Mouse (Mus musculus): ENCODE data around the gene Gbx1. TPM values are rescaled to one million over a fixed set of nuclear protein-coding genes. Genes with fewer than 3 reads are reported as not detected.

Gene Gbx1
- total and polyA plus RNA-seq, 2 experiments from 2014 or later = 1.3 to 4.8 TPM

- H3K9ac ChIP-seq = no peak overlapping the region
- TF ChIP-seq CTCF (IDR thresholded peaks at IDR 0.05; ENCODE audit: low read depth) = no peak
- 3% methylated on average over 34 of the region's 34 CpGs for WGBS
- H3K4me3 ChIP-seq (ENCODE audit: low read depth, low read length) = peak overlapping the region; percentile 44
- no peaks in the 10 kb centered on the region for H3K36me3 ChIP-seq (ENCODE audit: insufficient read depth)
- H3K27me3 ChIP-seq (ENCODE audit: insufficient read depth, low read length) = peaks cover 64% of the 10 kb centered on the region
- no peak for DNase-seq
- peak overlapping the region; percentile 88 for H3K4me2 ChIP-seq (ENCODE audit: low read depth)
- H3K27ac ChIP-seq (ENCODE audit: low read depth, low read length) = no peak overlapping the region
- no peak for ATAC-seq
- no peaks in the 10 kb centered on the region for H3K9me3 ChIP-seq (ENCODE audit: low read length)
- H3K4me1 ChIP-seq (ENCODE audit: insufficient read depth) = no peaks in the 10 kb centered on the region
Observed at GRCm38 (mm10) chr5:24525360-24526189, 1.4 kb downstream of the Gbx1 start.

GRCm38 (mm10) chr5:24524522-24524921 is 2.5 kb downstream of the Gbx1 start:
- Histone ChIP-seq H3K27ac (ENCODE audit: low read depth, low read length) (no peak overlapping the region), H3K9ac (no peak overlapping the region), H3K4me1 (ENCODE audit: insufficient read depth) (no peaks in the 10 kb centered on the region), H3K27me3 (ENCODE audit: insufficient read depth, low read length) (peaks cover 61% of the 10 kb centered on the region), H3K4me2 (ENCODE audit: low read depth) (no peak overlapping the region), H3K9me3 (ENCODE audit: low read length) (no peaks in the 10 kb centered on the region), H3K36me3 (ENCODE audit: insufficient read depth) (no peaks in the 10 kb centered on the region), H3K4me3 (ENCODE audit: low read depth, low read length) (no peak overlapping the region)
- 17% methylated on average over 4 of the region's 4 CpGs for WGBS
- no peak for TF ChIP-seq CTCF (IDR thresholded peaks at IDR 0.05; ENCODE audit: low read depth)
- DNase-seq (no peak), ATAC-seq (no peak)

- ATAC-seq = no peak
- DNase-seq = no peak
- Histone ChIP-seq H3K9ac (no peak overlapping the region), H3K4me2 (ENCODE audit: low read depth) (no peak overlapping the region), H3K27me3 (ENCODE audit: insufficient read depth, low read length) (peaks cover 55% of the 10 kb centered on the region), H3K36me3 (ENCODE audit: insufficient read depth) (no peaks in the 10 kb centered on the region), H3K27ac (ENCODE audit: low read depth, low read length) (no peak overlapping the region), H3K4me3 (ENCODE audit: low read depth, low read length) (no peak overlapping the region), H3K4me1 (ENCODE audit: insufficient read depth) (no peaks in the 10 kb centered on the region), H3K9me3 (ENCODE audit: low read length) (no peaks in the 10 kb centered on the region)
- WGBS = 44% methylated on average over 8 of the region's 8 CpGs
- no peak for TF ChIP-seq CTCF (IDR thresholded peaks at IDR 0.05; ENCODE audit: low read depth)
Observed at GRCm38 (mm10) chr5:24523806-24524205, 3.2 kb downstream of the Gbx1 start.

- no peak for TF ChIP-seq CTCF (IDR thresholded peaks at IDR 0.05; ENCODE audit: low read depth)
- DNase-seq (no peak), ATAC-seq (no peak)
- no peaks in the 10 kb centered on the region for H3K36me3 ChIP-seq (ENCODE audit: insufficient read depth)
- H3K4me2 ChIP-seq (ENCODE audit: low read depth) = no peak overlapping the region
- H3K27ac ChIP-seq (ENCODE audit: low read depth, low read length) = no peak overlapping the region
- peaks cover 42% of the 10 kb centered on the region for H3K27me3 ChIP-seq (ENCODE audit: insufficient read depth, low read length)
- H3K4me3 ChIP-seq (ENCODE audit: low read depth, low read length) = no peak overlapping the region
- H3K9ac ChIP-seq = no peak overlapping the region
- no peaks in the 10 kb centered on the region for H3K4me1 ChIP-seq (ENCODE audit: insufficient read depth)
- WGBS = 70% methylated on average over 8 of the region's 8 CpGs
- H3K9me3 ChIP-seq (ENCODE audit: low read length) = no peaks in the 10 kb centered on the region
Observed at GRCm38 (mm10) chr5:24521366-24521765, 5.6 kb downstream of the Gbx1 start.

GRCm38 (mm10) chr5:24512271-24512670 is 14.7 kb downstream of the Gbx1 start:
- Histone ChIP-seq H3K4me3 (ENCODE audit: low read depth, low read length) (no peak overlapping the region), H3K9ac (no peak overlapping the region), H3K4me1 (ENCODE audit: insufficient read depth) (no peaks in the 10 kb centered on the region), H3K4me2 (ENCODE audit: low read depth) (no peak overlapping the region), H3K27ac (ENCODE audit: low read depth, low read length) (no peak overlapping the region), H3K27me3 (ENCODE audit: insufficient read depth, low read length) (no peaks in the 10 kb centered on the region), H3K9me3 (ENCODE audit: low read length) (no peaks in the 10 kb centered on the region), H3K36me3 (ENCODE audit: insufficient read depth) (no peaks in the 10 kb centered on the region)
- no peak for ATAC-seq
- DNase-seq = no peak
- 55% methylated on average over 8 of the region's 8 CpGs for WGBS
- TF ChIP-seq CTCF (IDR thresholded peaks at IDR 0.05; ENCODE audit: low read depth) = no peak

GRCm38 (mm10) chr5:24510635-24511034 is 16.4 kb downstream of the Gbx1 start:
- DNase-seq = no peak
- H3K4me1 ChIP-seq (ENCODE audit: insufficient read depth) = no peaks in the 10 kb centered on the region

GRCm38 (mm10) chr5:24508406-24508805 is 18.6 kb downstream of the Gbx1 start:
- 94% methylated on average over 7 of the region's 7 CpGs for WGBS
- H3K4me3 ChIP-seq (ENCODE audit: low read depth, low read length) = no peak overlapping the region
- DNase-seq (no peak), ATAC-seq (no peak)
- no peak for TF ChIP-seq CTCF (IDR thresholded peaks at IDR 0.05; ENCODE audit: low read depth)
- no peaks in the 10 kb centered on the region for H3K4me1 ChIP-seq (ENCODE audit: insufficient read depth)
- H3K27me3 ChIP-seq (ENCODE audit: insufficient read depth, low read length) = peaks cover 13% of the 10 kb centered on the region; the same call in 1 of the 2 replicates
- no peaks in the 10 kb centered on the region for H3K9me3 ChIP-seq (ENCODE audit: low read length)
- no peaks in the 10 kb centered on the region for H3K36me3 ChIP-seq (ENCODE audit: insufficient read depth)
- no peak overlapping the region for H3K9ac ChIP-seq
- no peak overlapping the region for H3K27ac ChIP-seq (ENCODE audit: low read depth, low read length)
- H3K4me2 ChIP-seq (ENCODE audit: low read depth) = no peak overlapping the region

More at GRCm38 (mm10) chr5:24510635-24511034, 16.4 kb downstream of the Gbx1 start:
- Histone ChIP-seq H3K27me3 (ENCODE audit: insufficient read depth, low read length) (0 out of 2 replicates have a peak, but pooled peaks cover 2% of the 10 kb centered on the region), H3K27ac (ENCODE audit: low read depth, low read length) (no peak overlapping the region), H3K9ac (no peak overlapping the region), H3K4me2 (ENCODE audit: low read depth) (no peak overlapping the region), H3K9me3 (ENCODE audit: low read length) (no peaks in the 10 kb centered on the region), H3K4me3 (ENCODE audit: low read depth, low read length) (no peak overlapping the region), H3K36me3 (ENCODE audit: insufficient read depth) (no peaks in the 10 kb centered on the region)
- ATAC-seq = no peak
- WGBS = 55% methylated on average over 11 of the region's 11 CpGs
- peak; percentile 38 for TF ChIP-seq CTCF (IDR thresholded peaks at IDR 0.05; ENCODE audit: low read depth)

All from forebrain, postnatal 0 days (tissue).